Mouse (Mus musculus): ENCODE measurements around the gene AL607142.1.

GRCm38 (mm10) chr4:120101186-120101585 lies 36.4 kb downstream of the AL607142.1 start:
- no peak for TF ChIP-seq CTCF (IDR thresholded peaks at IDR 0.05; ENCODE audit: extremely low read depth, insufficient read length, insufficient replicate concordance, low read depth, low read length)
- no peak for TF ChIP-seq POLR2A (IDR thresholded peaks at IDR 0.05; ENCODE audit: low read depth, low read length)
